Mouse (Mus musculus) heart, postnatal 14 days (tissue): ENCODE data around the gene Smok2a. TPM values are rescaled to one million over a fixed set of nuclear protein-coding genes. Genes with fewer than 3 reads are reported as not detected.
"Not testable (repeated sequence)": the region's sequence is repeated elsewhere in the genome, so short reads cannot be mapped to it uniquely, and the experiment has no call there.

ENCODE experiments used
- DNase-seq, 2 experiments: peaks; one replicate each; pipeline ENCODE4 v3.0.0; 2021 to 2022
- intact Hi-C: fragments of 180-260 bp; cut with DNase I; formaldehyde crosslinking; loops from one replicate; pipeline ENCODE4 v1.15.1; 2025
- long read RNA-seq, 2 experiments: library from polyadenylated mRNA; stranded (forward); transcript quantifications; one replicate each; pipeline ENCODE4 v2.0.0; 2021
- total RNA-seq, 2 experiments: library from RNA; stranded (reverse); gene quantifications; 2 replicates each; pipeline ENCODE4 v1.2.3; 2021

The Smok2a gene
- total RNA-seq, result not detected
- long read RNA-seq, experiment 1, result 0 reads
- long read RNA-seq, experiment 2, result 0 reads

GRCm38 (mm10) chr17:13220888-13221287 lies at the start of gene Smok2a:
Gene Smok2a (plus strand): TSS chr17:13221188.
- DNase-seq, result no peak
- intact Hi-C loops, result no loop called here

GRCm38 (mm10) chr17:13173578-13173977 lies 47.4 kb upstream of the Smok2a start:
- intact Hi-C loops, result not testable (repeated sequence)

GRCm38 (mm10) chr17:13174029-13174428 lies 47.0 kb upstream of the Smok2a start:
- intact Hi-C loops, DNase-seq: not testable (repeated sequence)

More at GRCm38 (mm10) chr17:13173578-13173977, 47.4 kb upstream of the Smok2a start:
- DNase-seq, result not testable (repeated sequence)

DNA sequence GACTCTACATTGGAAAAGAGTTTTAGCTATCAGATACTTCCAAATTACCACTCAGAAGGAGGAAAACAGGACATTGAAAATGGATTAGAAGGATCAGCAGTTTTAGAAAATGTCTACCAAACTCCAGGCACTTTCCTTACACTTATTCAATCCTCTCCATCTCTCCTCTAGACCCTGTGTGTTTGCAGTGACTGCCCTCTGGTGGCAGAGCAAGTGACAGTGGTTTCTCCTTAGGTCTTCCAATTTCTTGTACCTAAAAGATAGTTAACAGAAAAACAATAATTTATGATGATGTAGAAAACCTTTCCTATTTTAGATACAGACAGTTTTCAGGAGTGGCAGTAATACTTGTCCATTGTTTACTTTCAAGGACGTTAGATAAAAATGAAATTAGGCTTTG lies 45.4 kb upstream of the Smok2a start:
- not testable (repeated sequence) for DNase-seq

DNA sequence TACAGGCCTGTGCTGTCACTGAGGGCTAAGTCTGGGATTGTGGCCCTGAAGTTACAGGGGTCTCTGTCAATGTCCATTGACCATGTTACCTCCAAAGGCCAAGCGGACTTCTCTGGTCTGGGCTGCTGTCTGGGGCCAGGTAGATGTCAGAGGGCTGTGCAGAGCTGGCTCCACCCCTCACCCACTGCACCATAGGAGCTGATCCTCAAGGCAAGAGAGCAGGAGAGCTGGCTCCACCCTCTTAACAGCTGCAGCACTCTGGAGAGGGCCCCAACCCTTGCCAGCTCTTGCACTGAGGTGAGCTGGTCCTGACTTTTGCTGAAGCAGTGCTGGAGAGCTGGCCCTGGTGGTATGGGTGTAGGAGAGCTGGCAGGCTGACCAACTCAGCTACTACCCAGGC lies 43.2 kb upstream of the Smok2a start:
- DNase-seq, intact Hi-C loops: not testable (repeated sequence)

More for the DNA sequence above, 45.4 kb upstream of the Smok2a start:
- intact Hi-C loops, result not testable (repeated sequence)

DNA sequence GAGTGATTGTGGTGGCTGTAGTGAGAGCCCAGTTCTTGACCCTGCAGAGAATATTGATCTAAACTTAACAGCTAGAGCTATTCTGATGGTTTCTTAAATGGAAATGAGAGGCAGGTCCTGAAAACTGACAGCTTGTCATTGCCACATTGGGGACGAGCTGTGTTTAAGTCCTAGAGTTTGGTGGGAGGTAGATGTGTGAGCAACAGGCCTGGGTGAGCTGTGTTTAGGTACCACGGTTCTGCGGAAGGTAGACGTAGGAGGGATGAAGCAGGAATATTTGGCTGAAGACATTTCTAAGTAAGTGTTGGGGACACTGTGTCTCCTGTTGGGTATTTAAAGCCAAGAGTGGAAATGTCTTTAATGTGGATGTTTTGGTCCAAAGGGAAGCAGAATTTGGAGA lies 42.0 kb upstream of the Smok2a start:
- intact Hi-C loops, DNase-seq: not testable (repeated sequence)

DNA sequence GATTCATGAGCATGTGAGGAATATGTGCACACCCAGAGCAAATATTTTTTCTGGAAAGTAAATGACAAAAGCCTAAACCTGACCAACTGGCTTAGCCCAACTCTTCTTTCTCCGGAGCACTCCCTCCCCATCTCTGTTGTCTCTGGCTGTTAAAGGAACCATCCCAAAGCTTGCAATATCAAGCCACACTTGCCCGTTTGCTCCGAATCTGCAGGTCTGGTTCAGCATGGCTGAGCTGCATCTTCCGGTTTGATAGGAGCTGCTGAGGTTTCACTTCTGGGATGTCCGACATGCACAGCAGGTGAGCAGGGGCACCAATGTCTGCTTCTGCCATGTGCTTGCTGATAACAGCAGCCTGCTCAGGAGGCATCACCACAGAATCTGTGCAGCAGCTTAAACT lies 40.5 kb upstream of the Smok2a start:
- DNase-seq, intact Hi-C loops: not testable (repeated sequence)

GRCm38 (mm10) chr17:13182712-13183111 lies 38.3 kb upstream of the Smok2a start:
- intact Hi-C loops, DNase-seq: not testable (repeated sequence)

- intact Hi-C loops, result not testable (repeated sequence)
These were observed 36.5 kb upstream of the Smok2a start for GRCm38 (mm10) chr17:13184514-13184913.

GRCm38 (mm10) chr17:13186541-13186940 lies 34.4 kb upstream of the Smok2a start:
- DNase-seq, intact Hi-C loops: not testable (repeated sequence)

More at GRCm38 (mm10) chr17:13184514-13184913, 36.5 kb upstream of the Smok2a start:
- not testable (repeated sequence) for DNase-seq

DNA sequence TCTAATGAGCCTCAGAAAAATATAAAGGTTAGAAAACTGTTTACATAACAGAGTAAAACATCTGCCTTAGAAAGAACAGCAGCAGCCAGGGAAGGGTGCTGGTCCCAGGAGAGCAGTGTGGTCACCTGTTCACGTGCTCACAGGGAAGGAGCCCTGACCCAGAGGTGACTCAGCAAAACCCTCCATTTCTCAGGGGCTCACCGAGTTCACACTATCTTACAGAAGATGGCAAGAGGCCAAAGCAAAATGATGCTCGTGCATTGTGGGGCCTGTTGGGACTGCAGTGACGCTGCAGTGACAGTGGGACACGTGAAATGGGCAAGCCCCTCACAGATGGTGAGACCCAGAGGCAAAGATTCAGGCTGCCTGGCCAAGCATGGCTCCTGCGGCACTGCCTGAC lies 33.4 kb upstream of the Smok2a start:
- intact Hi-C loops, result not testable (repeated sequence)

GRCm38 (mm10) chr17:13188846-13189245 lies 32.1 kb upstream of the Smok2a start:
- intact Hi-C loops, DNase-seq: not testable (repeated sequence)

More for the DNA sequence above, 33.4 kb upstream of the Smok2a start:
- DNase-seq, result not testable (repeated sequence)

DNA sequence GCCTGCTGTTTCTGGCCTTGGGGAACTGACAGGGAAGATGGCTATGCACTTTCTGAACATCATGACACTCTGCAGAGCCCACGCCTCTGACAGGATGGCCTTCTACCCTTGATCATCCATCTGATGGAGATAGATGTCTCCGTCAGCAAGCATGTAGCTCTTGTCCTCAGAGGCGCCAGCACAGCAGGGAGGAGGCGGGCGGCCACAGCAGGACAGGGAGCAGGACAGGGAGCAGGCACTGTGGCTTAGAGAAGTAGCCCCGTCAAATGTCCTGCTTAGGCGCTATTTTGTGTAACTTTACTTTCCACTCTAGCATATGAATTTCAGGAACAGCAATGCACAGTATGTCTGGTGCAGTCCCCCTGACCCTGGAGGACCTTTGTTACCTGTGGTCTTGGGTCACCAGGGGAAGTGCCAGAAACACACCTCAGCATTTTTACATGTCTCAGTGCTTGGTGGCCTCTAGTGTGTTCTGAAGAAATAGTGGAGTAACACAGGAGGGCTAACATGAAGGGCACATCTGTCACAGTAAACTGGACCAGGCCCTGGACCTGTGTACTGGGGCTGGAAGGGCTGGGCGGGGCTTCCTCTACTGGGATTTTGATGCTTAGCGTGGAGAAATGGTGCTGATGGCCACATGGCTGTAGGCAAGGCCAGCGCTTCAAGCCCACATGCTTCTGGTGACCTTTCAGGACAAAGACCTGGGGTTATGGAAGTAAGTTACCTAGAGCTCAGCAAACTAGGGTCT lies 30.0 kb upstream of the Smok2a start:
- intact Hi-C loops, DNase-seq: not testable (repeated sequence)

GRCm38 (mm10) chr17:13196486-13196885 lies 24.5 kb upstream of the Smok2a start:
- DNase-seq, result peak in 1 of 2 experiments; percentile 36
- intact Hi-C loops, result not testable (repeated sequence)

DNA sequence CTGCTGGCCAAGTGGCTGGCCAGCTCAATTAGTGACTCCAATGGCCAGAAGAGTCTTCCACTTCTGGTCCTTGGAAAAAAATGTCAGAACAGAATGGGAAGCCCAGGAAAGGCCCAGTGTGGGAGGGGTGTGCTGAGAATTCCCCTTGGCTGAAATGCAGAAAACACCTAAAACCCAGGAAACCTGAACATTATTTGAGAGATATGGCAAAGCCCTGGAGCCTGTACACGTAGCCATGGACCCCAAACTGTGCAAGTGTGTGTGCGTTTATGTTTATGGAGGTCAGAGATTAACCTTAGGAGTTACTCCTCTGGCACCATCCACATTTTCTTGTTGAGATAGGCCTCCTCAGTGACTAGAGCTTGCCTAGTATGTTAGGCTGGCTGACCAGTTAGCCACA lies 22.2 kb upstream of the Smok2a start:
- DNase-seq, intact Hi-C loops: not testable (repeated sequence)

GRCm38 (mm10) chr17:13199880-13200409 lies 21.0 kb upstream of the Smok2a start:
- intact Hi-C loops, DNase-seq: not testable (repeated sequence)

DNA sequence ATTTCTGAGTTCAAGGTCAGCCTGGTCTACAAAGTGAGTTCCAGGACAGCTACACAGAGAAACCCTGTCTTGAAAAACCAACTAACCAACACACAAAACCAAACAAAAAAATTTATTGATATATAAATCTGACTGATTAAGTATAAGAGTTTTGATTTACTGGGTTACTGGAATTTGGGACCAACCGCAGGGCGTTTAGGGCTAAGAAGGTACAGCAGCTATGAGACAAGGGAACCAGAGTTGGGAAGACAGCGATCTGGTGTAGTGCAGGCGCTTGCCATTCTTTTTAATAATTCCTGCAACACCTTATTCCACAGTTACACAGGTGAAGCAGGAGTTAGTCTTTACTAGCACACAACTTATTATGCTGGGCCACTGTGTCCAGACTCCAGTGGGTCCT lies 19.4 kb upstream of the Smok2a start:
- intact Hi-C loops, DNase-seq: not testable (repeated sequence)

DNA sequence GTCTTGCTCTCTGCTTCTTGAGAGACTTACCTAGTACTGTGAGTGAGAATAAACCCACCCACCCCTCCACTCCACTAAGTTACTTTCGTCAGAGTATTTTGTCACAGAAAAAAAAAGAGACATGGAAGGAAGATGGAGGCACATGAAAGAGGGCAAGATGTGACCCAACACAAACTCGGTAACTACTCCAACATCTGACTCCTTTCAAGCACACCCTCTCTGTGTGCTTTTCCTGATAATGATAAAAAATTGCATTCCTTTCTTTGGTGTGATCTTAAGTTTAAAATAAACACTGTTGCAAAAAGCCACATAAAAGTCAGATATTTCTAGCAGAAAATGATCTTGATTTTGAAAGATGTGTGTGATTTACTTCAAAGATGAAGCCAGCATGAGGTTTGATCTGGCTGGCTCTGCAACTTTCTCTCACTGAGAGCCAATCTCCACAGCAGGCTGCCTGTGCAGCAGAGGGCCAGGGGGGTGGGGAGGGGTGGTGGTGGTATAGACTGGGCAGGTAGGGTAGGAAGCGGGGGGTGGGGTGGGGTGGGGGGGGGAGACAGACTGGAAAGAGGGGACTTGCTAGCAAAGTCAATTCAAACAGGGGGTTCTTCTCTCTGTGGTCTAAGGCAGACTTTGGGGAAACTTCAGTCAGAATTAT lies 18.4 kb upstream of the Smok2a start:
- intact Hi-C loops, DNase-seq: not testable (repeated sequence)

- peak in 1 of 2 experiments; percentile 21 for DNase-seq
These were observed 15.7 kb upstream of the Smok2a start for GRCm38 (mm10) chr17:13205247-13205646.

DNA sequence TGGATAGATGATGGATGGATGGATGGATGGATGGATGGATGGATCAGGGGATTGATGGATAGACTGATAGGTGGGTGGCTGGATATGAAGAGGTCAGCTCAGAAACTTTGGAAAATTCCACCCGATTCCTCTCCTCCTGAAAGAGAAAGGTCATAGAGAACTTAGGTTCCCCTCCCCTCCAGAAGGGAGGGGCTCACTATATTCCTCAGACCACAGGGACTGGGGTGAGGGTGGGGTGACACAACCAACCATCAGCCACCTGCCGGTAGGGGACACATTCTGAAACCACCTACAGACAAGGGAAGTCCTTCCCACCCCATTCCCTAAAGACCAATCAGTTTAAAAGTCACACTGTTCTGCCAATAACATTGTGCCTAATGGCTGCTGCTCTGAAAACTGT lies 14.5 kb upstream of the Smok2a start:
- intact Hi-C loops, result no loop called here
- no peak for DNase-seq

More at GRCm38 (mm10) chr17:13205247-13205646, 15.7 kb upstream of the Smok2a start:
- intact Hi-C loops, result not testable (repeated sequence)

DNA sequence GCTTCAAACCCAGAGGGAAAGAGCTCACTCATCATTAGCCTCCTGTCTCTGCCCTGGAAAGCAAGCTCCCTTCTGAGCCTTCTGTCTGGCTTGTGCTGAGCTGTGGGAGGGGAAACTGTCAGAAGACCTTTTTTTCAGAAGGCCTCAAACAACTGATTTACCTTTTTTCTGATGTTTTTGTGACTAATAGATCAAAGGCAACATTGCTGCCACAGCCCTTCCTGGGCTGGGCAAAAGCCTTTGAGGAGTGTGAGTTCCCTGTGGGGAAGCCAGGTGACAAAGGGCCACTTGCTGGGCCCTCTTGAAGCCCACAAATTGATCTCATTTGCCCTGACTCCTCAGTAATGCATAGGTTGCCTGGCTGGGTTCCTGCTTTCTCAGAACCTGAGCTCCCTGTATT lies 12.5 kb upstream of the Smok2a start:
- DNase-seq, intact Hi-C loops: not testable (repeated sequence)
